Mouse (Mus musculus) liver, adult 2 months (tissue): ENCODE measurements around the gene Olfr729. TPM values are rescaled to one million over a fixed set of nuclear protein-coding genes. Genes with fewer than 3 reads are reported as not detected.

Experiments used
- DNase-seq: peaks from one replicate; pipeline ENCODE4 v3.0.0-alpha.2; 2011; ENCODE audit warnings: low read depth, low spot score; ENCODE audit errors: extremely low read depth
- H3K27ac ChIP-seq: fragments of 200-500 bp; replicated peaks from 2 replicates; pipeline ENCODE4 v1.5.1; 2012; ENCODE audit warnings: low read depth, mild to moderate bottlenecking, control low read depth, inconsistent platforms, low read length; ENCODE audit not compliant: insufficient read depth
- H3K27me3 ChIP-seq: fragments of 200-500 bp; 2 replicates; pipeline ENCODE4 v1.6.1; 2012; ENCODE audit warnings: mild to moderate bottlenecking, moderate library complexity, low read length, inconsistent platforms; ENCODE audit not compliant: control insufficient read depth, insufficient read depth
- H3K36me3 ChIP-seq: fragments of 200-500 bp; 2 replicates; pipeline ENCODE4 v1.6.1; 2012; ENCODE audit warnings: low read length, inconsistent platforms; ENCODE audit not compliant: control insufficient read depth, insufficient read depth
- H3K4me1 ChIP-seq: fragments of 200-500 bp; 2 replicates; pipeline ENCODE4 v1.6.1; 2011; ENCODE audit warnings: low read length; ENCODE audit not compliant: control insufficient read depth, insufficient read depth
- H3K4me3 ChIP-seq: fragments of 200-500 bp; 2 replicates; pipeline ENCODE4 v1.5.1; 2011; ENCODE audit warnings: low read depth, mild to moderate bottlenecking, control low read depth, low read length, moderate library complexity; ENCODE audit not compliant: insufficient read depth
- H3K79me2 ChIP-seq: fragments of 200-500 bp; 2 replicates; pipeline ENCODE4 v1.6.1; 2012; ENCODE audit warnings: inconsistent platforms, mild to moderate bottlenecking, low read length, moderate library complexity; ENCODE audit not compliant: control insufficient read depth, insufficient read depth
- H3K9ac ChIP-seq: fragments of 200-500 bp; 2 replicates; pipeline ENCODE4 v1.6.1; 2012; ENCODE audit warnings: low read depth, mild to moderate bottlenecking, control low read depth, inconsistent platforms, low read length
- CTCF ChIP-seq: fragments of 200-500 bp; IDR thresholded peaks from 2 replicates; pipeline ENCODE4 v1.5.1; 2011; ENCODE audit warnings: low read depth, low read length, control low read depth
- POLR2A ChIP-seq: fragments of 200-500 bp; IDR thresholded peaks from 2 replicates; pipeline ENCODE4 v1.6.1; 2011; ENCODE audit warnings: low read length, control low read depth; ENCODE audit not compliant: insufficient read depth; ENCODE audit errors: extremely low read depth
- WGBS: fragments of 180-500 bp; shearing (Covaris S2); methylation state at CpG from one replicate; pipeline ENCODE4 v1.1.7; 2018; 5-methylcytosine and 5-hydroxymethylcytosine counted together
- polyA plus RNA-seq: library from polyadenylated mRNA; depleted of rRNA; stranded (reverse); fragments of >200 nt; gene quantifications from 2 replicates; pipeline ENCODE4 v1.2.3, GENCODE M21; 2012; rRNA removed
- total RNA-seq: library from RNA; depleted of rRNA; stranded (reverse); fragments of >200 nt; gene quantifications from 2 replicates; pipeline ENCODE4 v1.2.3, GENCODE M21; 2014; rRNA removed

The Olfr729 gene
- not detected in 2 replicates for total RNA-seq
- not detected in 2 replicates for polyA plus RNA-seq

DNA sequence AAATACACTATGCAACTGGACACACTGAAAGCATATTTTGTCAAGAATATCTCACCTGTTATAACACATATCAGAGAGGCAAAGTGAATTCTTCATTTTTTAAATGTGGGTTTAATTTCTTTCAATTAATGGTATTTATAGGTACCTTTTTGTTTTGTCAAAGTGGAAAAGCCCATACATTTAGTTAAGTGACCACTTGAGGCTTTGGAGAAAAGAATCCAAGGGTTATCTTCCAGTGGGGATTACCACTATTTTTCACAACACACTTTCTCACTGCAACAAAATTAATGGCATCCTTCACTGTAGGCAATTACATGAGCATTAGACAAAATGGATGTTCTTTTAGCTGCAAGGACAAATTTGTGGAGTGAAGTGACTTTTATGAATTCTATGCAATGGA is at the start of gene Olfr729:
TSS of gene Olfr729 (minus strand) at position 101 of the 400 bp plus-strand sequence.
- H3K9ac ChIP-seq = no peak within 1 kb of the TSS
- H3K27me3 ChIP-seq = no peaks in the 10 kb centered on the region
- H3K27ac ChIP-seq = no peak within 1 kb of the TSS
- no peaks in the 10 kb centered on the region for H3K4me1 ChIP-seq
- no peaks in the 10 kb centered on the region for H3K79me2 ChIP-seq
- H3K4me3 ChIP-seq = no peak within 1 kb of the TSS
- no peak for DNase-seq
- no peaks in the 10 kb centered on the region for H3K36me3 ChIP-seq
- TF ChIP-seq POLR2A (no peak), CTCF (no peak)

DNA sequence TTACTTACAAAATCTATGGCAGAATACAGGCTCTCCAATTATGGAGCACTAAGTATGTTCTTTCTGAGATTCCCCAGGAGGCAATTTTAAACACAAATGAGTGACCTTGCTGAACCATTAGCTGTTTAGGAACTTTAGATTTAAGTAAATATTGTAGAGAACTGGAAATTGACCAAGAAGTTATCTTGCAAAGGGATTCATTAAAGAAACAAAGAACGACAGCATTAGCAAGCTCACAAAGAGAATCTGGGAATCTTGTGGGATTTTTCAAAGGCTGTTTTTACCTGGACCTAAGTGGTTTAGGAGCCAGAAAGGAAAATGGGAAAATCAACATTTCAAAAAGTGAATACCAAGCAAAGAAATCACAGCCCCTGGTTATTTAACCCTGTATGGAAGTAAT is 35.4 kb upstream of the Olfr729 start, which contains the start of gene Olfr730:
TSS of gene Olfr730 (minus strand) at position 101 of the 400 bp plus-strand sequence.
- H3K4me1 ChIP-seq = no peaks in the 10 kb centered on the region
- H3K9ac ChIP-seq = no peak within 1 kb of the TSS
- no peak for DNase-seq
- no peaks in the 10 kb centered on the region for H3K27me3 ChIP-seq
- H3K36me3 ChIP-seq = no peaks in the 10 kb centered on the region
- H3K27ac ChIP-seq = no peak within 1 kb of the TSS
- no peaks in the 10 kb centered on the region for H3K79me2 ChIP-seq
- no peak within 1 kb of the TSS for H3K4me3 ChIP-seq
- TF ChIP-seq CTCF (no peak), POLR2A (no peak)
- WGBS = 45% methylated on average over 1 of the region's 1 CpGs

GRCm38 (mm10) chr14:50142580-50142979 is 10.1 kb downstream of the Olfr729 start, which contains the start of gene Olfr728:
Olfr728 (minus strand) TSS chr14:50142680.
- 90% methylated on average over 5 of the region's 5 CpGs for whole genome bisulfite sequencing
- Histone ChIP-seq H3K27me3 (no peaks in the 10 kb centered on the region), H3K79me2 (no peaks in the 10 kb centered on the region), H3K9ac (no peak within 1 kb of the TSS), H3K4me3 (no peak within 1 kb of the TSS), H3K36me3 (no peaks in the 10 kb centered on the region), H3K4me1 (no peaks in the 10 kb centered on the region), H3K27ac (no peak within 1 kb of the TSS)
- no peak for DNase-seq
- TF ChIP-seq CTCF = no peak
- TF ChIP-seq POLR2A = no peak

DNA sequence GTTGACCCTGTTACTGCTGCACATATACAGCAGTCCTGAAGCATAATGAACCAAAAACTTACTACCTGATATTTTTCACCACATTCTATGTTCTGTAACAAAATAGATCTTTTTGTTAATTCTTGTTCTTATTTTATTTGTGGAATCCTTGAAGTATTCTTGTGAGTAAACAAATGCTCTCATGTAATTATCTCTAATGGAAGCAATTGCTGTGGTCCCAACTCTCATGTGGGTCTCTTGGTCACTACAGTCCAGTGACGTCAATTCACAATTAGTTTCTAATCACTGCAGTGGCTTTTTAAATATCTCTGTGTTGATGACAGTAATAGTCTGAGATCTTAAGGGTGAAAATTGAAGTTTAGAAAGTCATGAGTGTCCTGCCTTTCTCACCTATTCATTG is 29.8 kb downstream of the Olfr729 start, which contains the start of gene Olfr727:
TSS of gene Olfr727 (plus strand) at position 301 of the 400 bp plus-strand sequence.
- WGBS = 84% methylated on average over 1 of the region's 1 CpGs
- no peaks in the 10 kb centered on the region for H3K79me2 ChIP-seq
- no peak within 1 kb of the TSS for H3K9ac ChIP-seq
- no peak within 1 kb of the TSS for H3K4me3 ChIP-seq
- H3K36me3 ChIP-seq = no peaks in the 10 kb centered on the region
- no peak for TF ChIP-seq CTCF
- TF ChIP-seq POLR2A = no peak
- no peak within 1 kb of the TSS for H3K27ac ChIP-seq
- no peak for DNase-seq
- H3K4me1 ChIP-seq = no peaks in the 10 kb centered on the region
- no peaks in the 10 kb centered on the region for H3K27me3 ChIP-seq

Other genes starting within 250 kb of the Olfr729 start
- not detected in 2 replicates for gene Olfr723, start 221.1 kb downstream of the Olfr729 start, total RNA-seq
- gene Olfr723, start 221.1 kb downstream of the Olfr729 start, polyA plus RNA-seq = not detected in 2 replicates
- gene Olfr724, start 189.6 kb downstream of the Olfr729 start, total RNA-seq = not detected in 2 replicates
- not detected in 2 replicates for gene Olfr724, start 189.6 kb downstream of the Olfr729 start, polyA plus RNA-seq
- not detected in 2 replicates for gene Olfr725, start 112.5 kb downstream of the Olfr729 start, total RNA-seq
- gene Olfr725, start 112.5 kb downstream of the Olfr729 start, polyA plus RNA-seq = not detected in 2 replicates
- gene Olfr726, start 62.0 kb downstream of the Olfr729 start, total RNA-seq = not detected in 2 replicates
- gene Olfr726, start 62.0 kb downstream of the Olfr729 start, polyA plus RNA-seq = not detected in 2 replicates
- gene Olfr727, start 29.7 kb downstream of the Olfr729 start, total RNA-seq = not detected in 2 replicates
- not detected in 2 replicates for gene Olfr727, start 29.7 kb downstream of the Olfr729 start, polyA plus RNA-seq
- gene Olfr728, start 10.2 kb downstream of the Olfr729 start, total RNA-seq = not detected in 2 replicates
- not detected in 2 replicates for gene Olfr728, start 10.2 kb downstream of the Olfr729 start, polyA plus RNA-seq
- gene Olfr730, start 35.3 kb upstream of the Olfr729 start, total RNA-seq = not detected in 2 replicates
- not detected in 2 replicates for gene Olfr730, start 35.3 kb upstream of the Olfr729 start, polyA plus RNA-seq
- not detected in 2 replicates for gene Olfr731, start 89.0 kb upstream of the Olfr729 start, total RNA-seq
- not detected in 2 replicates for gene Olfr731, start 89.0 kb upstream of the Olfr729 start, polyA plus RNA-seq
- gene Olfr732, start 131.3 kb upstream of the Olfr729 start, total RNA-seq = not detected in 2 replicates
- not detected in 2 replicates for gene Olfr732, start 131.3 kb upstream of the Olfr729 start, polyA plus RNA-seq
- not detected in 2 replicates for gene Olfr733, start 148.6 kb upstream of the Olfr729 start, total RNA-seq
- gene Olfr733, start 148.6 kb upstream of the Olfr729 start, polyA plus RNA-seq = not detected in 2 replicates
- gene Olfr734, start 173.9 kb upstream of the Olfr729 start, total RNA-seq = not detected in 2 replicates
- not detected in 2 replicates for gene Olfr734, start 173.9 kb upstream of the Olfr729 start, polyA plus RNA-seq
- not detected in 2 replicates for gene Olfr735, start 196.0 kb upstream of the Olfr729 start, total RNA-seq
- gene Olfr735, start 196.0 kb upstream of the Olfr729 start, polyA plus RNA-seq = not detected in 2 replicates
- gene Tlr11, start 205.0 kb upstream of the Olfr729 start, total RNA-seq = 0.28 and 0.34 TPM in 2 replicates
- gene Tlr11, start 205.0 kb upstream of the Olfr729 start, polyA plus RNA-seq = 0.10 and 0.17 TPM in 2 replicates
- gene Olfr736, start 228.3 kb upstream of the Olfr729 start, total RNA-seq = not detected in 2 replicates
- gene Olfr736, start 228.3 kb upstream of the Olfr729 start, polyA plus RNA-seq = not detected in 2 replicates